ENCODE assay signal across 17 mouse cellular contexts in the genomic region with DNA sequence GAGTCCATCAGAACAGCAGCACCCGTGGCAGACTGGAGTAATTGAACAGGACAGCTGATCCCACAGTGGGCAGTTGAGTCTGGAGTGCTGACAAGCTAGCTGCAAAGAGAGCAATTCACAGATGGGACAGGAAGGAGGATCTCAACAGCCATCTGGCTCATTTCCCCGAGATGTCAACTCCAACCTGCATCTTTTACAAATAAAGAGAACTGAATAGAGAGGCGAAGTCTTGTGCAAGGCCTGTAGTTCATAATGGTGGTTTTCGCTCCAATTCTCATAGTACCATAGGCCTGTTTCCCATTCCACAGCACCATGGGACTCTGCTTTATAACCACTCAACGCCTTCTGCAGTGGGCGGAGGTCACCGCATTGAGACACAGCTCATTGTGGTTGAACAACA.
A peak's percentile ranks its signal among the peaks of the same experiment; 100 is the strongest.
DNase-seq lines count a peak whose midpoint lies in the region; ATAC-seq and TF ChIP-seq lines count a peak whose summit lies in the region.
"Had no signal": no experiment of that assay in that cellular context is flagged by ENCODE, and none has a peak within 500 bp of the region (broad histone marks: within the 10 kb centered on the region; RNA-seq: fewer than 3 reads in every experiment).

No protein-coding gene starts in this region.

- H3K4me1 ChIP-seq in hindbrain, postnatal 0 days (ENCODE audit: insufficient read depth, low read length), result no peaks in the 10 kb centered on the region; the same call in 1 of the 2 replicates
- H3K4me1 ChIP-seq in hindbrain, embryonic 12.5 days, result no peaks in the 10 kb centered on the region
- H3K4me1 ChIP-seq: limb, embryonic 10.5 days; liver, embryonic 13.5 days had no signal

- H3K27me3 ChIP-seq in hindbrain, postnatal 0 days (ENCODE audit: insufficient read depth, low read length), result no peaks in the 10 kb centered on the region
- H3K27me3 ChIP-seq in hindbrain, embryonic 12.5 days, result no peaks in the 10 kb centered on the region
- H3K27me3 ChIP-seq: liver, embryonic 13.5 days had no signal

- no peak overlapping the region for H3K9ac ChIP-seq in hindbrain, postnatal 0 days (replicated peaks; ENCODE audit: low read length)
- H3K9ac ChIP-seq in hindbrain, embryonic 12.5 days, result no peak overlapping the region
- H3K9ac ChIP-seq: kidney, embryonic 15.5 days; liver, embryonic 13.5 days had no signal

- 79% methylated on average over 7 of the region's 7 CpGs for WGBS in hindbrain, postnatal 0 days
- WGBS in hindbrain, embryonic 12.5 days, result 76% methylated on average over 7 of the region's 7 CpGs

- H3K4me2 ChIP-seq in hindbrain, postnatal 0 days (ENCODE audit: low read depth, low read length), result no peak overlapping the region
- no peak overlapping the region for H3K4me2 ChIP-seq in hindbrain, embryonic 12.5 days (replicated peaks)
- H3K4me2 ChIP-seq: kidney, embryonic 15.5 days; liver, embryonic 13.5 days had no signal

- no peaks in the 10 kb centered on the region for H3K36me3 ChIP-seq in hindbrain, postnatal 0 days (ENCODE audit: insufficient read depth, low read length)
- H3K36me3 ChIP-seq in hindbrain, embryonic 12.5 days, result no peaks in the 10 kb centered on the region
- H3K36me3 ChIP-seq: kidney, embryonic 15.5 days; limb, embryonic 10.5 days; liver, embryonic 13.5 days had no signal

- DNase-seq in cerebellum, adult 11 months, result peak; percentile 6
- peak; percentile 23 for DNase-seq in hindbrain, postnatal 0 days (ENCODE audit: low spot score)
- peak; percentile 10 for DNase-seq in cerebellum, adult 8-10 months
- DNase-seq in gastrocnemius, postnatal 25 days, result peak; percentile 20
- DNase-seq in spleen, postnatal 10 days (ENCODE audit: low spot score in 2 of 2), result no peak
- no peak for DNase-seq in testis, postnatal 14 days (ENCODE audit: low spot score)
- DNase-seq: adrenal gland, postnatal 10 days; liver, embryonic 13.5 days; right cerebral cortex, adult 18-20 months; thymus, adult 2 months had no signal

- no peak overlapping the region for H3K4me3 ChIP-seq in hindbrain, postnatal 0 days (ENCODE audit: low read length)
- no peak overlapping the region for H3K4me3 ChIP-seq in hindbrain, embryonic 12.5 days
- H3K4me3 ChIP-seq: kidney, embryonic 15.5 days; layer of hippocampus, adult 2 months; limb, embryonic 10.5 days; liver, embryonic 13.5 days had no signal

- no peaks in the 10 kb centered on the region for H3K9me3 ChIP-seq in hindbrain, postnatal 0 days (ENCODE audit: low read length)
- H3K9me3 ChIP-seq in hindbrain, embryonic 12.5 days (replicated peaks), result no peaks in the 10 kb centered on the region
- H3K9me3 ChIP-seq: kidney, embryonic 15.5 days; limb, embryonic 10.5 days; liver, embryonic 13.5 days had no signal

- no peak for ATAC-seq in cerebellum, adult (ENCODE audit: insufficient number of reproducible peaks, low FRiP score, low TSS enrichment)
- ATAC-seq in hindbrain, postnatal 0 days, result no peak
- ATAC-seq in hindbrain, embryonic 12.5 days (ENCODE audit: low FRiP score), result no peak
- ATAC-seq: inflammation-experienced regulatory T-cells, adult 6 months; lung, postnatal 0 days had no signal

- no peak overlapping the region for H3K27ac ChIP-seq in hindbrain, postnatal 0 days
- H3K27ac ChIP-seq in hindbrain, embryonic 12.5 days, result no peak overlapping the region
- H3K27ac ChIP-seq: kidney, embryonic 15.5 days; layer of hippocampus, adult 2 months; limb, embryonic 10.5 days; liver, embryonic 13.5 days had no signal

- no peak for TF ChIP-seq CTCF in hindbrain, postnatal 0 days (IDR thresholded peaks at IDR 0.05; ENCODE audit: low read depth)

Comparison
In these comparisons a context has a peak if more than half of its experiments do, and no peak if none do; other contexts are left out.
1. DNase-seq: peak in cerebellum, adult 11 months (single experiment), hindbrain, postnatal 0 days (single experiment), cerebellum, adult 8-10 months (single experiment) and gastrocnemius, postnatal 25 days (single experiment); none in spleen, postnatal 10 days (0 of 2) and testis, postnatal 14 days (single experiment).